In the genomic region with DNA sequence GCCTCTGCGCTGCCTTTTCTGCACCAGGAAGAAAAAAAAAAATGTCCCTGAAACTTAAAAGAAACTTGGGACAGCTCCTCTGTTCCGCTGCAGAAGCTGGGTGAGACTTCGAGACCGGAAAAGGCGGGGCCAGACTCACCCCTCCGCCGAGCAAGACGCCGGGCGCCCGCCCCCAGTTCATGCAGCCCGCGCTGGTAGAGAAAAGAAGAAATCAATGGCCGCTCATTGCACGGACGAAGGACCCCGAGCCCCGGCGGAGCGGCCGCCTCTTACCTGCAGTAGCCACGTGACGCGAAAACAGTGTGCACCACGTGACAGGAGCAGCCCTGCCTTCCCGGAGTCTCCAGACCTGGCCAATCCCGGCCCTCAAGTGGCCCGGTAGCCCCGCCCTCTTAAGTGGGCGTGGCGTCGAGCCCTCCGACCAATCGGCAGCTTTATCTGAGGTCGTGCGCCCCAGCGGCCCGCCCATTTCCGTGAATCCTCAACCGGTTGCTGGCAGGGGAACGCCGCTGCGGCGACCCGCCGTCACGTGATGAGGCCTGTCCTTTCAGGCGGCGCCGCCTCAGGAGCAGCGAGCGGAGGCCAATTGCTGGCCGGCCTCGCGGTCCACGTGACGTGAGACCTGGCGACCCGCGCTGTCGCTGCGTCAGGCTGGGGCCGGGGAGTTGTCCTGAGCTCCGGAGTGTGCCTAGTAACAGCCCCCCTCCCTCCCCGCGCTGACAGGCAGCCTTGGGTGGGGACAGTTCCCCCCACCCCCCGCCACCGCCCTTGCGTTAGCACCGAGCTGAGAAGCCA, we compare ENCODE assay signal across 8 mouse cellular contexts. TPM values are rescaled to one million over a fixed set of nuclear protein-coding genes. Genes with fewer than 3 reads are reported as not detected.
DNase-seq lines count a peak whose midpoint lies in the region; ATAC-seq lines count a peak whose summit lies in the region.

A gene (minus strand): TSS at position 392 of the 795 bp plus-strand sequence.

- peak; percentile 100 for DNase-seq in CD4-positive, CD25-positive, alpha-beta regulatory T cell, adult 2 months (ENCODE audit: low read depth, low spot score)
- peak; percentile 90 for DNase-seq in fat pad, adult 2 months (ENCODE audit: extremely low read depth, low read depth, low spot score)
- DNase-seq in kidney, postnatal 10 days = peak; percentile 100
- DNase-seq in natural killer cell, adult 2 months (ENCODE audit: low spot score in 2 of 2) = peak; percentile 99 to 100

- peaks cover 2% of the 10 kb centered on the region for H3K4me1 ChIP-seq in brown adipose tissue, adult 24 weeks (ENCODE audit: control insufficient read depth, insufficient read depth, insufficient read length, low read length)
- peaks cover 46% of the 10 kb centered on the region for H3K4me1 ChIP-seq in heart, embryonic 13.5 days
- H3K4me1 ChIP-seq in liver, embryonic 12.5 days = peaks cover 47% of the 10 kb centered on the region
- H3K4me1 ChIP-seq in stomach, embryonic 15.5 days = peaks cover 27% of the 10 kb centered on the region

- WGBS in heart, embryonic 13.5 days = under 1% methylated on average over 70 of the region's 70 CpGs
- under 1% methylated on average over 70 of the region's 70 CpGs for WGBS in liver, embryonic 12.5 days (ENCODE audit: insufficient replicate concordance)
- WGBS in stomach, embryonic 15.5 days = under 1% methylated on average over 68 of the region's 70 CpGs

- peak within 1 kb of the TSS; percentile 99 for H3K4me2 ChIP-seq in heart, embryonic 13.5 days
- peak within 1 kb of the TSS; percentile 97 for H3K4me2 ChIP-seq in liver, embryonic 12.5 days
- peak within 1 kb of the TSS; percentile 96 for H3K4me2 ChIP-seq in stomach, embryonic 15.5 days

- peak within 1 kb of the TSS; percentile 93 for H3K9ac ChIP-seq in heart, embryonic 13.5 days
- peak within 1 kb of the TSS; percentile 90 for H3K9ac ChIP-seq in liver, embryonic 12.5 days
- H3K9ac ChIP-seq in stomach, embryonic 15.5 days = peak within 1 kb of the TSS; percentile 67

- peak within 1 kb of the TSS; percentile 72 for H3K27ac ChIP-seq in brown adipose tissue, adult 24 weeks (replicated peaks; ENCODE audit: low read depth, low read length)
- H3K27ac ChIP-seq in heart, embryonic 13.5 days (replicated peaks) = peak within 1 kb of the TSS; percentile 98
- H3K27ac ChIP-seq in liver, embryonic 12.5 days = peak within 1 kb of the TSS; percentile 96
- H3K27ac ChIP-seq in stomach, embryonic 15.5 days = peak within 1 kb of the TSS; percentile 95

- H3K27me3 ChIP-seq in heart, embryonic 13.5 days (replicated peaks) = no peaks in the 10 kb centered on the region
- no peaks in the 10 kb centered on the region; the same call in 1 of the 2 replicates for H3K27me3 ChIP-seq in liver, embryonic 12.5 days (replicated peaks)
- H3K27me3 ChIP-seq in stomach, embryonic 15.5 days (replicated peaks) = no peaks in the 10 kb centered on the region

- peaks cover 33% of the 10 kb centered on the region for H3K36me3 ChIP-seq in heart, embryonic 13.5 days
- peaks cover 36% of the 10 kb centered on the region for H3K36me3 ChIP-seq in liver, embryonic 12.5 days
- peaks cover 22% of the 10 kb centered on the region for H3K36me3 ChIP-seq in stomach, embryonic 15.5 days

- peak within 1 kb of the TSS; percentile 82 for H3K4me3 ChIP-seq in brown adipose tissue, adult 24 weeks (ENCODE audit: insufficient read depth, low read depth, low read length)
- peak within 1 kb of the TSS; percentile 73 for H3K4me3 ChIP-seq in heart, embryonic 13.5 days
- H3K4me3 ChIP-seq in liver, embryonic 12.5 days = peak within 1 kb of the TSS; percentile 73
- H3K4me3 ChIP-seq in stomach, embryonic 15.5 days (replicated peaks) = peak within 1 kb of the TSS; percentile 63

- no peaks in the 10 kb centered on the region for H3K9me3 ChIP-seq in heart, embryonic 13.5 days
- H3K9me3 ChIP-seq in liver, embryonic 12.5 days (replicated peaks) = no peaks in the 10 kb centered on the region
- H3K9me3 ChIP-seq in stomach, embryonic 15.5 days = no peaks in the 10 kb centered on the region

- peak; percentile 90 for ATAC-seq in heart, embryonic 13.5 days (ENCODE audit: extremely low read depth, insufficient number of reproducible peaks, low FRiP score, low TSS enrichment)
- ATAC-seq in liver, embryonic 12.5 days = peak; percentile 91
- peak; percentile 93 for ATAC-seq in stomach, embryonic 15.5 days (ENCODE audit: insufficient read depth, low FRiP score, low read depth)

RNA-seq across cellular contexts. Expression of the gene that starts here (rescaled TPM):
- polyA plus RNA-seq in brown adipose tissue, adult 24 weeks (2012; ENCODE audit: insufficient read depth, insufficient read length, missing spikeins) = 142 and 151 TPM in 2 replicates
- 152 and 169 TPM in 2 replicates for polyA plus RNA-seq in heart, embryonic 13.5 days (2015; fragmentation: Nextera tagmentation; extraction: Ambion mirVana)
- polyA plus RNA-seq in liver, embryonic 12.5 days (2016; fragmentation: Nextera tagmentation; extraction: Ambion mirVana) = 119 and 129 TPM in 2 replicates
- polyA plus RNA-seq in stomach, embryonic 15.5 days (2015; fragmentation: Nextera tagmentation; extraction: Ambion mirVana) = 179 and 191 TPM in 2 replicates

Comparison
In these comparisons a context has a peak if more than half of its experiments do, and no peak if none do; other contexts are left out.
1. Peak in every context shown above with its lines: DNase-seq, ATAC-seq, H3K4me3 ChIP-seq and H3K27ac ChIP-seq.